Comparison of ENCODE assay signal across 22 mouse cellular contexts in the genomic region with DNA sequence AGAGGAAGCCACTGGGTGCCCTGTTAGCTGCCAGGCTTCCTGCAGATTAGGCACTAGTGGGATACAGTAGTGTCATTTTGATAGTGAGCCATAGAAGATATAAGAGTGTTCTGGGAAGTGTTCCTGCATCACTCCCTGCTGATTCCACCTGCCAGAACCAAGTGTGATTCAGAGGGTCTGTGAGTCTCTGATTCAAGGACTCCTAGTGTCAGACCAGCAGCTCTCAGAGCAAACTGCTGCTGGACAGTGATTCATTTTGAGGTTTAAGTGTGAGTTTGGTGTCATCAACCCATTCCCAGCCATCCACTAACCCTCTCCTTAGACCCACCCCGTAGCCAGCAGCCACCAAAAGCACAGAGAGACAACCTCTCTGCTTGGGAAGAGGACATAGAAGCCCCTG. TPM values are rescaled to one million over a fixed set of nuclear protein-coding genes. Genes with fewer than 3 reads are reported as not detected.
DNase-seq lines count a peak whose midpoint lies in the region; ATAC-seq and TF ChIP-seq lines count a peak whose summit lies in the region.
"Had no signal": no experiment of that assay in that cellular context is flagged by ENCODE, and none has a peak within 500 bp of the region (broad histone marks: within the 10 kb centered on the region; RNA-seq: fewer than 3 reads in every experiment).

No protein-coding gene starts in this region.

- H3K9ac ChIP-seq in liver, postnatal 0 days (replicated peaks), result no peak overlapping the region
- H3K9ac ChIP-seq in stomach, postnatal 0 days (ENCODE audit: low read length), result no peak overlapping the region
- H3K9ac ChIP-seq: forebrain, postnatal 0 days; heart, embryonic 12.5 days; kidney, embryonic 15.5 days; midbrain, embryonic 12.5 days; neural tube, embryonic 13.5 days had no signal

- 0 out of 2 replicates have a peak, but pooled peaks have one; percentile 21 for ATAC-seq in liver, postnatal 0 days
- ATAC-seq in common myeloid progenitor, adult 5-6 weeks (replicated peaks; ENCODE audit: low read depth, poor library complexity, severe bottlenecking), result peak; percentile 26; the same call in 1 of the 2 replicates
- no peak for ATAC-seq in stomach, postnatal 0 days (ENCODE audit: low FRiP score, low TSS enrichment)
- ATAC-seq: activated CD4-positive, CD25-positive, alpha-beta regulatory T cell, adult 4 months; forebrain, postnatal 0 days had no signal

- H3K36me3 ChIP-seq in liver, postnatal 0 days (replicated peaks; ENCODE audit: insufficient read depth, low read length), result no peaks in the 10 kb centered on the region
- H3K36me3 ChIP-seq in C2C12 (ENCODE audit: control insufficient read depth, insufficient read depth), result peaks cover 78% of the 10 kb centered on the region
- H3K36me3 ChIP-seq in stomach, postnatal 0 days (ENCODE audit: control insufficient read depth, insufficient read depth, low read length), result no peaks in the 10 kb centered on the region
- H3K36me3 ChIP-seq: heart, embryonic 12.5 days; kidney, embryonic 15.5 days; midbrain, embryonic 12.5 days; neural tube, embryonic 13.5 days had no signal

- H3K27me3 ChIP-seq in liver, postnatal 0 days (ENCODE audit: insufficient read depth, low read length), result no peaks in the 10 kb centered on the region
- H3K27me3 ChIP-seq in C2C12 (ENCODE audit: control insufficient read depth, insufficient read depth, insufficient read length), result no peaks in the 10 kb centered on the region
- no peaks in the 10 kb centered on the region for H3K27me3 ChIP-seq in stomach, postnatal 0 days (ENCODE audit: control insufficient read depth, insufficient read depth, low read length)
- H3K27me3 ChIP-seq: heart, embryonic 12.5 days had no signal

- H3K4me3 ChIP-seq in liver, postnatal 0 days (ENCODE audit: low read depth, low read length), result no peak overlapping the region
- H3K4me3 ChIP-seq in C2C12 (ENCODE audit: insufficient read depth, poor library complexity, severe bottlenecking), result no peak overlapping the region
- H3K4me3 ChIP-seq in stomach, postnatal 0 days (ENCODE audit: low read depth, low read length), result no peak overlapping the region
- H3K4me3 ChIP-seq: heart, embryonic 12.5 days; kidney, embryonic 15.5 days; midbrain, embryonic 12.5 days; neural tube, embryonic 13.5 days had no signal

- H3K27ac ChIP-seq in liver, postnatal 0 days (ENCODE audit: low read depth), result no peak overlapping the region
- peak overlapping the region; percentile 67 for H3K27ac ChIP-seq in stomach, postnatal 0 days (replicated peaks)
- H3K27ac ChIP-seq: kidney, embryonic 15.5 days; midbrain, embryonic 12.5 days; neural tube, embryonic 13.5 days had no signal

- peaks cover 20% of the 10 kb centered on the region for H3K4me1 ChIP-seq in liver, postnatal 0 days (ENCODE audit: insufficient read depth)
- 0 out of 2 replicates have a peak, but pooled peaks cover 2% of the 10 kb centered on the region for H3K4me1 ChIP-seq in stomach, postnatal 0 days (replicated peaks; ENCODE audit: control insufficient read depth, insufficient read depth)
- H3K4me1 ChIP-seq: kidney, embryonic 15.5 days; midbrain, embryonic 12.5 days; neural tube, embryonic 13.5 days had no signal

- no peak overlapping the region; the same call in 1 of the 2 replicates for H3K4me2 ChIP-seq in liver, postnatal 0 days (ENCODE audit: low read depth, low read length)
- H3K4me2 ChIP-seq in stomach, postnatal 0 days (replicated peaks; ENCODE audit: low read depth), result no peak overlapping the region
- H3K4me2 ChIP-seq: heart, embryonic 12.5 days; kidney, embryonic 15.5 days; midbrain, embryonic 12.5 days; neural tube, embryonic 13.5 days had no signal

- peaks cover 97% of the 10 kb centered on the region for H3K79me3 ChIP-seq in C2C12 (ENCODE audit: low read depth)

- no peak for TF ChIP-seq CTCF in liver, postnatal 0 days (IDR thresholded peaks at IDR 0.05; ENCODE audit: low read depth)
- no peak for TF ChIP-seq CTCF in C2C12 (IDR thresholded peaks at IDR 0.05; ENCODE audit: control insufficient read depth, insufficient read depth, insufficient read length)
- TF ChIP-seq CTCF in stomach, postnatal 0 days (IDR thresholded peaks at IDR 0.05; ENCODE audit: low read depth), result no peak

- H3K9me3 ChIP-seq in liver, postnatal 0 days (ENCODE audit: low read length), result no peaks in the 10 kb centered on the region
- H3K9me3 ChIP-seq in stomach, postnatal 0 days (ENCODE audit: control insufficient read depth, low read length), result no peaks in the 10 kb centered on the region
- H3K9me3 ChIP-seq: heart, embryonic 12.5 days; kidney, embryonic 15.5 days; midbrain, embryonic 12.5 days; neural tube, embryonic 13.5 days had no signal

- TF ChIP-seq EP300 in liver, postnatal 0 days (IDR thresholded peaks at IDR 0.05; ENCODE audit: low read depth), result no peak
- no peak for TF ChIP-seq EP300 in stomach, postnatal 0 days (optimal IDR thresholded peaks at IDR 0.05)

- peaks cover 100% of the 10 kb centered on the region for H3K79me2 ChIP-seq in C2C12 (ENCODE audit: control insufficient read depth, insufficient read depth)

- DNase-seq in liver, postnatal 0 days, result no peak
- no peak for DNase-seq in liver
- no peak for DNase-seq in stomach, postnatal 0 days (ENCODE audit: low spot score)
- DNase-seq in cerebellum, adult 8-10 months, result no peak
- no peak for DNase-seq in left cerebral cortex, adult 11 months (ENCODE audit: low spot score)
- DNase-seq: adrenal gland, postnatal 10 days; cerebellum, adult 9-10 months; forebrain, postnatal 0 days; gastrocnemius, postnatal 14 days; heart, adult 11 months; heart, postnatal 14 days; kidney, adult 11 months; kidney, postnatal 36 days; thymus, adult 18-20 months; thymus, postnatal 36 days had no signal

- no peak overlapping the region for H3ac ChIP-seq in C2C12 (ENCODE audit: control insufficient read depth, insufficient read length, low read depth)

- WGBS in liver, postnatal 0 days (ENCODE audit: insufficient replicate concordance), result 75% methylated on average over 1 of the region's 1 CpGs
- 90% methylated on average over 1 of the region's 1 CpGs for WGBS in stomach, postnatal 0 days

TF ChIP-seq in C2C12, 6 proteins besides CTCF, POLR2A, EP300 and RAD21:
- TF ChIP-seq MYOD1 (IDR thresholded peaks at IDR 0.05; ENCODE audit: control insufficient read depth, insufficient read length, low read depth), result peak; percentile 59
- TF ChIP-seq MAX (IDR thresholded peaks at IDR 0.05), result no peak
- no peak for TF ChIP-seq USF1 (IDR thresholded peaks at IDR 0.05; ENCODE audit: low read depth)

RNA-seq across cellular contexts. Expression of gene Cd44, which starts 6.3 kb away (rescaled TPM):
- polyA plus RNA-seq in liver, postnatal 0 days (2015; fragmentation: Nextera tagmentation; extraction: Ambion mirVana), result 14.1 and 15.2 TPM in 2 replicates
- polyA plus RNA-seq in C2C12 (2012; fragmentation: generic; extraction: Trizol), result 87.6 TPM
- total RNA-seq in common myeloid progenitor, adult 5-6 weeks (2017), result 147 and 152 TPM in 2 replicates
- polyA plus RNA-seq in stomach, postnatal 0 days (2015; fragmentation: Nextera tagmentation; extraction: Ambion mirVana), result 27.5 and 27.7 TPM in 2 replicates
